Mouse (Mus musculus): ENCODE data around the gene Ptprh.

Ptprh gene

DNA sequence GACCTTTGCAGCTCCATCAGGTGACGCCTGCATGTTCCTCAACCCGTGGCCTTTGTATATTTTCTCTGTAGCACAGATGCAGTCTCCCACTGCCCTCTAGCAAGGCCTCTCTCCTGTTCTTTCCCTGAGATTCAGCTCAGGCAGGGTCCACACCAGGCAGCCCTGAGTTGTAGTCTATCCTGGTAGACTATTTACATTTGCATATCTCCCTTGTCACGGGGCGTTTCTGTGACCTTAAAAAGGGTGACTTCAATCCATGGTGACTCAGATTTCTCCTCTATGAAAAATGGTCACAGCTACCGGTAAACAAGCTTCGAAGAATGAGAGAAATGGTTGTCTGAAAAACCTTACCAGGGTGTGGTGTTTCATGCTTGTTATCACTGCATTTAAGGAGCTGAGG lies at the start of gene Ptprh:
TSS of gene Ptprh (minus strand) at position 169 of the 400 bp plus-strand sequence.
- no peak for DNase-seq

- no peak for DNase-seq
Observed at GRCm38 (mm10) chr7:4653351-4653750, 49.5 kb upstream of the Ptprh start.

GRCm38 (mm10) chr7:4652726-4653125 lies 48.9 kb upstream of the Ptprh start:
- no peak for DNase-seq

- no peak for DNase-seq
Observed at GRCm38 (mm10) chr7:4651581-4651980, 47.7 kb upstream of the Ptprh start.

DNA sequence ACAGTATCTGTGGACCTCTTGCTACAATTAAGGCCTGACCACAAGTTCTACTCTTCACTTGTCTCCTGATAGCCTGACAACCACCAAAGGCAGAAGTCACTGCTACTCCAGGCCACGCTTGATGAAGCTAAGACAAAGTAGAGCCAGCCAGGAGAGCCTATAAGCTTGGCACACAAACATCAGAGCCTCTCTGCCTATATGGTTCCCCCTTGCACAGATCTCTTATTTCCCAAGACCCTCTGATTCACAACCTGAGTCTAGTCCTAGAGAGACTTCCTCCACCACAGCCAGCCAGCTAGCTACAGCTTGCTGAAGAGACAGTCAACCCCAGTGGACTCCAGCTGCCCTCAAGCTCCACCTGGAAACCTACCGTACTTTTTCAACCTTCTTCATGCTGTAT lies 44.2 kb upstream of the Ptprh start:
- no peak for DNase-seq

DNA sequence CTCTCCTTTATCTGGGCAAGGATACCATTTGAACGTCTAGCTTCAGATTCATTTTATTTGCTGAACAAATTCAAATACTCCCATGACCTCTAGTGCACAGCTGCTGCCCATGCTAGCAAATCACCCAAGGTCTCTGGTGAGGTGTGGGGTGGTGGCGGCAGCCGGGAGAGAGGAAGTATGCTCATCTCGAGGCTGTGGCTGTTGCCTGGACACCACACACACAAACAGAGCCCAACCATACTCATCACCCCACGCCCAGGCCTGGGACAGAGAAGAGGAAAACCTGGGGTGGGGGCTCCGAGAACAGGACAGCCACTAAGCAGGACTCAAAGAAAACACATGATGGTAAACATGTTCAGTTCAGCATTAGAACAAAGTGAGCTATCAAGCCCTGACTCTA lies 43.5 kb upstream of the Ptprh start:
- DNase-seq, result no peak

GRCm38 (mm10) chr7:4646806-4647205 lies 43.0 kb upstream of the Ptprh start:
- no peak for DNase-seq

GRCm38 (mm10) chr7:4643225-4643624 lies 39.4 kb upstream of the Ptprh start:
- no peak for DNase-seq

GRCm38 (mm10) chr7:4641956-4642355 lies 38.1 kb upstream of the Ptprh start:
- DNase-seq, result no peak

- no peak for DNase-seq
Observed at GRCm38 (mm10) chr7:4641155-4641554, 37.3 kb upstream of the Ptprh start.

GRCm38 (mm10) chr7:4636179-4636578 lies 32.3 kb upstream of the Ptprh start:
- DNase-seq, result no peak

DNA sequence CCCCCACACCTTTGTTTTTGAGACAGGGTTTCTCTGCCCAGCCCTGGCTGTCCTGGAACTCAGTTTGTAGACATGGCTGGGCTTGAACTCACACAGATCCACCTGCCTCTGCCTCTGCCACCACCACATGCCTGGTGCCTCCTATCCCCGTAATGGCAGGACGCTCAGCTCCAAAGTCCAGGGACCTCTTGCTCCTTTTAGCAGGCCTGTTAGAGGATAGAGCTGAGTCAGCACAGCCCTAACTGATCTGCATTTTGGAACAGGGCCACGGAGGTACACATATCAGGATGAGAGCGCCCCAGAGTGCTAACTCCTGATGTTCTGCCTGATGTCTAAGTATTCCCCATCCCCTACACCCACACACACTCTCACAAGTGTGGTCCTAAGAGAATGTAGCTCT lies 27.2 kb upstream of the Ptprh start, which contains the start of gene Tmem86b:
TSS of gene Tmem86b (minus strand) at position 392 of the 400 bp plus-strand sequence.
- DNase-seq, result no peak

DNA sequence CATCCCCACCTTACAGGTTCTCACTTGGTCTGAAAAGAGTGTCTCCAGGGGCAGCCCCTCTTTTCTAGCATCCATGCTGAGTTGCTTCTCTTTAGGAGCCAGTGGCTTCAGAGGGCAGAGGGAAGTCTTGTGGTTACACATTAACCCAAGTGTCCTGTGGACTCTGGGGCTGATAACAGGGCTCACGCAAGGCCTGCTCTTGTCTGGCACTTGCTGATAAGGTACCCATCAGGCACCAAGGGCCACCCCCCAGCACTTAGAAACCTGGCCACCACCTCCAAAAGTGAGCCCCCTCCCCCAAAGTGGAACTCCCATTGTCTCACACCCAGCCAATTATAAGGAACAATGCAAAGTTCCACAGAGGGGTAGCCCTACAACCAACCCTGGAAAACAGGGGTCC lies 26.4 kb upstream of the Ptprh start:
- DNase-seq, result no peak

DNA sequence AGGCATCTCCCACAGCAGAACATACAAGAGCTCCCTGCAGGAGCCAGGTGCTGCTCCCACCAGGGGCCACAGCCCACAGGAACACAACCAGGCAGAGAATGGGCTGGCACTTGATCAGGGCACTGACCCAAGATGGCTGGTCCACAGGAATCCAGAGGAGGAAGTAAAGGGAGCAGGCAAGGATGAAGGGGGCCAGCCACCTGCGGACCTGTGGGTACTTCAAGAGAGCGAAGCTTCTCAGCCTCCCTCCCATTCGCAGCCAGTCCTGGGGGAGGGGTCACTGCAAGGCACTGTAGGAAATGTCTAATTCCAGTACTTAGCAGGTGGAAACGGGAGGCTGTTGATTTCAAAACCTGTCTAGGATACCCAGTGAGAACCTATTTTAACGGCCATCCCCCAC lies 25.7 kb upstream of the Ptprh start:
- no peak for DNase-seq

DNA sequence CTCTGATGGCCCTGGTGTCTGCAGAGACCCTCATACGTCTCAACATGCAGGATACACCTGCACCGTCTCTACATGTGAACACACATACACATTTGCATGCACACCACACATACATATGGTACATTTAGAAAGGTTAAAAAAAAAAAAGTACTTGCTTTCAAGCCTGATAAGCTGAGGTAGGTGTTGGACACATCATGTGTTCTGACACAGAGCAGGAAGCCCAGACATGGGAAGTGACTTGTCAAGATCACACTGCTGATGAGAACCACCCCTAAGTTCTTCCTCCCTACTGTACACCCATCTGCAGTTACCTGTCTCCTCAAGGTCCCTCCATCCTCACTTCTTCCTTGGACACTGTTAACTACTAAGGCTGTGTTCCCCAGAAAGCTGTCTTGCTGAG lies 22.1 kb upstream of the Ptprh start:
- no peak for DNase-seq

DNA sequence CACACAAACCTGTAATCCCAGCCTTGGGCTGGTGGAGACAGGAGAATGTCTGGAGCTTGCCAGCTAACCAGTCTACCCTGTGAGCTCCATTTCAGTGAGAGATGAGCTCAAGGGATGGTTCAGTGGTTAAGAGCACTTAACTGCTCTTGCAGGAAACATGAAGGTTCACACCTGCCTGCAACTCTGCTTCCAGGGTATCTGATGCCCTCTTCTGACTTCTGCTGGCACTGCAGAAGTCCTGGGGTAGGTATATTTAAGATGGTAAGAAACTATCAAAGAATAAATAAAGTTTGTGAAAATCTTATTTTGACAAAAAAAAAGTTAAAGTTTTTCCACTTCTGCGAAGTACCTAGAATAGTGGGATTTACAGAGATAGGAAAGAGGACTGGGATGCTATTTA lies 20.5 kb upstream of the Ptprh start:
- DNase-seq, result no peak

DNA sequence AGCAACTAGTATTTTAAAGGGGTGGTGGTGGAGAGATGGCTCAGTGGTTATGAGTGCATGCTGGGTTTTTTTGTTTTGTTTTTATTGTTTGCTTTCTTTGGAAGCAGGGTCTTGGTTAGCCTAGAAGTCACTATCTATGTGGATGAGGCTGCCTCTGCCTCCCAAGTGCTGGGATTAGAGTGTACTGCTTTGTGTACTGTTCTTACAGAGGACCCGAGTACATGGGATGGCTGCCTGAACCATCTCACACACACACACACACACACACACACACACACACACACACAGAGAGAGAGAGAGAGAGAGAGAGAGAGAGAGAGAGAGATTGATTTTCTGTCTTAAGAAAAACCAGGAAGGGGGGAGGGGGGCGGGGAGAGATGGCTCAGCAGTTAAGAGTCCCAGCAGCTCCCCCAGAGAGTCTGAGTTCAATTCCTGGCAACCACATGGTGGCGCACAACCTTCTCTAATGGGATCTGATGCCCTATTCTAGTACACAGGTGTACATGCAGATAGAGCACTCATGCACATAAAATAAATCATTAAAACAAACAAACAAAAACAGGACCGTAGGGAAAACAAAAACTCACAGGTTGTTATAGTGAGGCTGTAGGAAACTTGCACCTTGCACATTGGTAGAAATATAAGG lies 19.8 kb upstream of the Ptprh start:
- peak; percentile 54 for DNase-seq

DNA sequence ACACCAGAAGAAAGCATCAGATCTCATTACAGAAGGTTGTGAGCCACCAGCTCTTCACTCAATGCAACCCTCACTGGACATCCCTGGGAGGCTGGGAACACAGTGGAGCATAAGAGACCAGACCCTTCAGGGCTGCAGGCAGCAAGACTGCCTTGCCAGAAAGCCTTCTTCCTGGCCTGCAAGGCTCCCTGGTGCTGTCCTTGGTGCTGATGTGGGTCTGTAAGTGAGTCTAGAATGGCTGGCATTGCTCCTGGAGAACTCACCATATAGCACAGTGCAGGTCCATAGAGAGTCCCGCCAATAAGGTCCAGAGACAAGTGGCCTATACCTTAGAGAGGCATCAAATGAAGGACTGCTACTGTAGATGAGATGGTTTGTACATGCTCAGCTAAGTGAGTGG lies 16.1 kb upstream of the Ptprh start:
- DNase-seq, result no peak

DNA sequence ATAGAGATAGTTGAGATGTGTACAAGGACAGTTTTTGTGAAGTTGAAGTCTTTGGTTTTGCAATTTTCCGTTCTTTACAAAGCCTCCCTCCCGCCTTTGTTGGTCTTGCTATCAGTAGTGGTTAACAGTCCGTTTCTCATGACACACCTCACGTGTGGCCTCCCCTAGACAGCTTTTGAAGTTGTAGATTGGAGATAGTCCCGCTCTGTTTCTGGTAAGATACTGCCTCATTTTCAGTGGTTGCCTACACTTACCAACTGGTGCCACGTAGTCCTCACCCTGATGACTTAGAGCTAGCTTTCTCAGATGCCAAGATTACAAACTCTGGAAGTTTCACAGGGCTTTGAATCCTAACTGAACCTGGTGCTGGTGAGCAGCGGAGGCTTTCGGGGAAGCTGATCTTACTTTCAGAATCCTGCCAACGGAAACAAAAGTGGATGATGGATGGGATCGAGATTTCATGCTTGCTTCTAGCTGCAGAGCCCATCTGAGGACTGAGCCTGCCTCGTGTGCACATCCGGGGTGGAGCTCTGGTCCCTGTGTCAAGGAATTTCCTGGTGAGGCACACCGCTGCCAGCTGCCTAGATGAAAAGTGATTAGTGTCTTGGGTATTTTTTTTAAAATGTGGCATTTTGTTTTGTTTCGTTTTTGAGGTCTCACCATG lies 10.0 kb upstream of the Ptprh start:
- DNase-seq, result no peak

DNA sequence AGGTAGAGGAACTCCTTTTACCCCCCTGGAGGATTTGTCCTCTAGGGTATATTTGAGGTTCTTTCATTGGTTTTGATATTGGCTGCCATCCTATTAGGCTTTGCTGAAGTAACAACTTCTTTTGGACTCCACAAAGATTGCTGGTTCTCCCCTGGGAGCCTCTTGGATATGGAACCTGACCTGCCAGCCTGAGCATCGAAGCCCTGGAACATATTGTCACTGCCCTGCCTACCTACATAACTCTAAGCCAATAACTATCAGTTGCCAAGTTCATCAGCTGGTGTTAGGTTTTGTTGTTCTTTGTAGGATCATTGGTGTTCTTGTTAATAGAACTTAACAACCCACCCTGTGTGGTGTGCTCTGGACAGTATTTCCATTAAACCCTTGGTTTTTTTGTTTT lies 9.1 kb upstream of the Ptprh start:
- no peak for DNase-seq

GRCm38 (mm10) chr7:4612386-4612785 lies 8.5 kb upstream of the Ptprh start:
- DNase-seq, result no peak

DNA sequence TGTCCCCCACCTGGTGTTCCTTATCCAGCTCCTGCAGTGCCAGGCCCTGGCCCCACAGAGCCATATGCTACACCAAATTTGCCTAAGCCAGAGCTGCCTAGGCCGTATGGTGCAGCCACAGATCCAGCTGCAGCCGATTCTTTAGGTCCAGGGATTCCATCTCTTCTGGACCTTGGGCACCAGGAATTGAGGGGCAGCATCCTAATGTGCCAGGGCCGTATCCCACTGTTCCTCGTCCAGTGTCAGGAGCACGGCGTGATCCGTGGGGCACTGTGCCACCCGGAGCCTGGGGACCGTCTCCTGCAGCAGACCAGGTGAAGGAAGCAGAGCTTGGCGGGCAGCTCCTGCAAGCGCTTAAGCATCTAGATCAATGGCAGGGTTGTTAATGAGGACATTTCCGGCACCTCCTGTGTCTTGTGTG lies 8.1 kb upstream of the Ptprh start:
- no peak for DNase-seq

GRCm38 (mm10) chr7:4611511-4611910 lies 7.7 kb upstream of the Ptprh start:
- no peak for DNase-seq

DNA sequence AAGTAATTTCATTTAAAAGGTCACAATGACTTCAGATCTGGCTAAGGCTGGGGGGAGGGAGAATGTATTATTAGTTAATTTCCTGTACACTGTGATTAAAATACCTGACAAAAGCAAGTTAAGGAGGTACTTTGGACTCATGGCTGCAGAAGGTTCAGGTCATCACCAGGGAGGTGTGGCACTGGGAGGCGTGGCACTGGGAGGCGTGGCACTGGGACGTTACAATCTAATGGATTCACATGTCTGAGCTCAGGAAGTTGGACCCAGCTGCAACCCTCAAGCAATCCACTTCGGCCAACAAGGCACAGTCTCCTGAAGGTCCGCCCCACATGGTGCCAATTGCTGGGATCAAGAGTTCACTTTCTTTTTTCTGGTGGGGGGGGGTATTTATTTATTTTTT lies 4.2 kb upstream of the Ptprh start:
- DNase-seq, result no peak

GRCm38 (mm10) chr7:4602969-4603368 lies 872 bp downstream of the Ptprh start:
- DNase-seq, result no peak

All from right cerebral cortex, postnatal 14 days (tissue).